Mouse (Mus musculus) layer of hippocampus, adult 8-10 months (tissue): Measurements from ENCODE around the gene Prlh. TPM values are rescaled to one million over a fixed set of nuclear protein-coding genes. Genes with fewer than 3 reads are reported as not detected.

ENCODE experiments used
- DNase-seq, 2 experiments: peaks; one replicate each; pipeline ENCODE4 v3.0.0; 2022; ENCODE audit warnings: low spot score in 2 of 2
- total RNA-seq, 4 experiments: library from RNA; stranded (reverse); gene quantifications; 2 replicates each; pipeline ENCODE4 v1.2.4; 2022

Gene Prlh
- total RNA-seq: not detected

GRCm38 (mm10) chr1:90952808-90953207, at the start of gene Prlh:
Gene Prlh, plus strand, starts transcription at chr1:90953108.
- DNase-seq: no peak

- DNase-seq: no peak
Observed at GRCm38 (mm10) chr1:90903211-90903945, 49.5 kb upstream of the Prlh start.

GRCm38 (mm10) chr1:90903971-90904458, 48.9 kb upstream of the Prlh start:
- peak; percentile 65 for DNase-seq

- no peak for DNase-seq
Observed at GRCm38 (mm10) chr1:90904729-90905404, 48.0 kb upstream of the Prlh start.

- DNase-seq: peak in 1 of 2 experiments; percentile 63
Observed at GRCm38 (mm10) chr1:90906357-90906756, 46.6 kb upstream of the Prlh start.

- DNase-seq: no peak
Observed at GRCm38 (mm10) chr1:90909161-90909560, 43.7 kb upstream of the Prlh start.

GRCm38 (mm10) chr1:90909631-90910152, 43.2 kb upstream of the Prlh start:
- DNase-seq: no peak

GRCm38 (mm10) chr1:90913231-90913630, 39.7 kb upstream of the Prlh start:
- no peak for DNase-seq

- DNase-seq: no peak
Observed at GRCm38 (mm10) chr1:90914948-90915569, 37.8 kb upstream of the Prlh start, which contains the start of gene Mlph. Gene Mlph, plus strand, starts transcription at chr1:90915085.

- DNase-seq: no peak
Observed at GRCm38 (mm10) chr1:90917509-90917908, 35.4 kb upstream of the Prlh start.

- DNase-seq: no peak
Observed at GRCm38 (mm10) chr1:90921687-90922086, 31.2 kb upstream of the Prlh start.

GRCm38 (mm10) chr1:90926030-90926429, 26.9 kb upstream of the Prlh start:
- no peak for DNase-seq

- no peak for DNase-seq
Observed at GRCm38 (mm10) chr1:90927308-90927707, 25.6 kb upstream of the Prlh start.

- DNase-seq: no peak
Observed at GRCm38 (mm10) chr1:90927929-90928574, 24.9 kb upstream of the Prlh start.

GRCm38 (mm10) chr1:90928575-90928934, 24.4 kb upstream of the Prlh start:
- peak; percentile 66 to 89 for DNase-seq

- peak; percentile 21 for DNase-seq
Observed at GRCm38 (mm10) chr1:90933001-90933400, 19.9 kb upstream of the Prlh start.

GRCm38 (mm10) chr1:90936990-90937389, 15.9 kb upstream of the Prlh start:
- no peak for DNase-seq

- no peak for DNase-seq
Observed at GRCm38 (mm10) chr1:90939980-90940379, 12.9 kb upstream of the Prlh start.

- DNase-seq: no peak
Observed at GRCm38 (mm10) chr1:90945171-90945570, 7.7 kb upstream of the Prlh start.

- no peak for DNase-seq
Observed at GRCm38 (mm10) chr1:90947252-90947651, 5.7 kb upstream of the Prlh start.

GRCm38 (mm10) chr1:90949309-90949708, 3.6 kb upstream of the Prlh start:
- DNase-seq: no peak

- no peak for DNase-seq
Observed at GRCm38 (mm10) chr1:90951670-90952069, 1.2 kb upstream of the Prlh start.
